Mouse (Mus musculus): ENCODE results near the gene Faap100.

- TF ChIP-seq CTCF (IDR thresholded peaks at IDR 0.05; ENCODE audit: insufficient read depth, low read depth, low read length), result no peak
- no peak for TF ChIP-seq POLR2A (IDR thresholded peaks at IDR 0.05; ENCODE audit: insufficient read depth, low read depth, low read length)
These were observed 41.1 kb downstream of the Faap100 start for GRCm38 (mm10) chr11:120337447-120337846.

Data from olfactory bulb, adult 2 months (tissue).